Mouse (Mus musculus): ENCODE measurements around the gene Add2. TPM values are rescaled to one million over a fixed set of nuclear protein-coding genes. Genes with fewer than 3 reads are reported as not detected.

Gene Add2
- polyA plus RNA-seq, 2 experiments = 54.9 to 73.5 TPM

DNA sequence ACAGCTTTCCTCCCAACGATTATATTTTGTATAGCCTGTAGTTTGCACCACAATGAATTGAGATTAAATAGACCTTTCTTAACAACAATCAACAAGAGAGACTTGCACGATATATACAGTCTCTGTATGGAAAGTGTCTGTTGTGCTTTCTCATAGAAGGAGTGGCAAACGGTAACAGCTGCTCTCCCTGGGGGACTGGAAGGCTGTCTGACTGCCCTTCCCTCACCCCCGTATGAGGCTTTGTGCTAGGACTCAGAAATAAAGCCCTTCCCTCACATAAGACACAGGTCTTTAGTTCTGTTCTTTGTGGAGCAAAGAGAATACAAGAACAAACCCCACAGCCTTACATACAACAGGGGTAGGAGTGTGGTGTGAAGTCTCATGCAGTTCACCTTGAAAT lies 24.6 kb downstream of the Add2 start:
- TF ChIP-seq EP300 (IDR thresholded peaks at IDR 0.05; ENCODE audit: low read depth) (no peak), CTCF (IDR thresholded peaks at IDR 0.05; ENCODE audit: low read depth) (no peak)
- Histone ChIP-seq H3K4me3 (ENCODE audit: insufficient read depth in 1 of 2, low read depth in 2 of 2, low read length in 2 of 2) (no peak overlapping the region), H3K4me2 (ENCODE audit: low read depth) (no peak overlapping the region), H3K9me3 (ENCODE audit: control insufficient read depth, low read length) (no peaks in the 10 kb centered on the region), H3K36me3 (replicated peaks; ENCODE audit: control insufficient read depth, insufficient read depth, low read depth) (no peaks in the 10 kb centered on the region), H3K27ac (no peak overlapping the region), H3K9ac (replicated peaks) (no peak overlapping the region), H3K4me1 (replicated peaks; ENCODE audit: control insufficient read depth in 2 of 2, insufficient read depth in 2 of 2, low read length in 1 of 2) (peaks cover 3 to 26% of the 10 kb centered on the region in 2 experiments), H3K27me3 (ENCODE audit: control insufficient read depth, insufficient read depth, low read length) (no peaks in the 10 kb centered on the region)
- WGBS (ENCODE audit: insufficient replicate concordance) = 43% methylated on average over 4 of the region's 4 CpGs
- DNase-seq (ENCODE audit: low read depth in 3 of 3, low spot score in 3 of 3) = no peak
- ATAC-seq (ENCODE audit: insufficient read depth) = no peak

DNA sequence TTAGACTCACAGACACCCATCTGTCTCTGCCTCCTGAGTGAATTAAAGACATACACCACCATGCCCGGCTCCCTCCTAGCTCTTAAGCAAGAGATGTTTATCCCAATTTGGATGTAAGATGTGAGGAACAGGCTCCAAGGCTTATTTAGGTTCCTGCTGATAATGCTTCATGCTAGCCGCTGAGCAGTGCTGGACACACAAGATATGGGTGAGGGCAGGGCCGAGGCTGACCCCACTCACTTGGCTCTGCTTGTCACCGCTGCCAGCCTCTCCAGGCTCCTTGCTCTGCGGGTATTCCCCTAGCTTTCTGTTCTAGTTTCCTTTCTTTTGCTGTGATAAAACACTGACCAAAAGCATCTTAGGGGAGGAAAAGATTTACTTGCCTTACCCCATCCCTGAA lies 25.1 kb downstream of the Add2 start:
- TF ChIP-seq CTCF (IDR thresholded peaks at IDR 0.05; ENCODE audit: low read depth) (no peak), EP300 (IDR thresholded peaks at IDR 0.05; ENCODE audit: low read depth) (no peak)
- 29% methylated on average over 5 of the region's 5 CpGs for WGBS (ENCODE audit: insufficient replicate concordance)
- peak; percentile 71 for ATAC-seq (ENCODE audit: insufficient read depth)

DNA sequence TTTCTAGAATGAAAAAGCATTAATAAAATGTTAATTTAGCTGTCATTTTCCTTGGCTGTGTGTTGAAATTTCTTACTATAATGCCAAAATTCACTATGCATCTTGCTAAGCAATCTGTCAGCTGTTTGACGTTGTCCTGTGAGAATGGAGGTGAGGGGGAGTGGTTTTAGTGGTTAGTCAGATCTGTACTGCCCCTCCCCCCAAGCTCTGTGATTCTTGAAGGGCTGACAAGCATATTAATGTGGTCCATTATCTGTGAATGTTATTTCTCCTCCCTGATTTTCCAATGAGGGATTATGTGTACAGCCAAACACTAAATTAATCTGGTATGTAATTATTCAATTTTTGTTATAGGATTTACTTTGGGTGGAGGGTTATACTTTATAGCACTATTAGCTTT lies 30.0 kb downstream of the Add2 start:
- Histone ChIP-seq H3K9ac (replicated peaks) (no peak overlapping the region), H3K9me3 (ENCODE audit: control insufficient read depth, low read length) (no peaks in the 10 kb centered on the region), H3K27me3 (ENCODE audit: control insufficient read depth, insufficient read depth, low read length) (peaks cover 2% of the 10 kb centered on the region; the same call in 1 of the 2 replicates), H3K4me3 (ENCODE audit: insufficient read depth in 1 of 2, low read depth in 2 of 2, low read length in 2 of 2) (no peak overlapping the region), H3K27ac (no peak overlapping the region), H3K36me3 (replicated peaks; ENCODE audit: control insufficient read depth, insufficient read depth, low read depth) (no peaks in the 10 kb centered on the region), H3K4me2 (ENCODE audit: low read depth) (no peak overlapping the region), H3K4me1 (replicated peaks; ENCODE audit: control insufficient read depth in 2 of 2, insufficient read depth in 2 of 2, low read length in 1 of 2) (peaks cover 2 to 7% of the 10 kb centered on the region in 2 experiments)
- WGBS (ENCODE audit: insufficient replicate concordance) = 3% methylated on average over 1 of the region's 1 CpGs
- DNase-seq (ENCODE audit: low read depth in 3 of 3, low spot score in 3 of 3) = no peak
- no peak for TF ChIP-seq CTCF (IDR thresholded peaks at IDR 0.05; ENCODE audit: low read depth)
- TF ChIP-seq EP300 (IDR thresholded peaks at IDR 0.05; ENCODE audit: low read depth) = no peak
- ATAC-seq (ENCODE audit: insufficient read depth) = no peak

More for the DNA sequence above, 25.1 kb downstream of the Add2 start:
- Histone ChIP-seq H3K4me1 (replicated peaks; ENCODE audit: control insufficient read depth in 2 of 2, insufficient read depth in 2 of 2, low read length in 1 of 2) (peaks cover 3 to 26% of the 10 kb centered on the region in 2 experiments), H3K36me3 (replicated peaks; ENCODE audit: control insufficient read depth, insufficient read depth, low read depth) (no peaks in the 10 kb centered on the region), H3K27ac (no peak overlapping the region), H3K27me3 (ENCODE audit: control insufficient read depth, insufficient read depth, low read length) (no peaks in the 10 kb centered on the region), H3K4me2 (ENCODE audit: low read depth) (no peak overlapping the region), H3K9ac (replicated peaks) (no peak overlapping the region), H3K4me3 (ENCODE audit: insufficient read depth in 1 of 2, low read depth in 2 of 2, low read length in 2 of 2) (no peak overlapping the region), H3K9me3 (ENCODE audit: control insufficient read depth, low read length) (no peaks in the 10 kb centered on the region)
- no peak for DNase-seq (ENCODE audit: low read depth in 3 of 3, low spot score in 3 of 3)

DNA sequence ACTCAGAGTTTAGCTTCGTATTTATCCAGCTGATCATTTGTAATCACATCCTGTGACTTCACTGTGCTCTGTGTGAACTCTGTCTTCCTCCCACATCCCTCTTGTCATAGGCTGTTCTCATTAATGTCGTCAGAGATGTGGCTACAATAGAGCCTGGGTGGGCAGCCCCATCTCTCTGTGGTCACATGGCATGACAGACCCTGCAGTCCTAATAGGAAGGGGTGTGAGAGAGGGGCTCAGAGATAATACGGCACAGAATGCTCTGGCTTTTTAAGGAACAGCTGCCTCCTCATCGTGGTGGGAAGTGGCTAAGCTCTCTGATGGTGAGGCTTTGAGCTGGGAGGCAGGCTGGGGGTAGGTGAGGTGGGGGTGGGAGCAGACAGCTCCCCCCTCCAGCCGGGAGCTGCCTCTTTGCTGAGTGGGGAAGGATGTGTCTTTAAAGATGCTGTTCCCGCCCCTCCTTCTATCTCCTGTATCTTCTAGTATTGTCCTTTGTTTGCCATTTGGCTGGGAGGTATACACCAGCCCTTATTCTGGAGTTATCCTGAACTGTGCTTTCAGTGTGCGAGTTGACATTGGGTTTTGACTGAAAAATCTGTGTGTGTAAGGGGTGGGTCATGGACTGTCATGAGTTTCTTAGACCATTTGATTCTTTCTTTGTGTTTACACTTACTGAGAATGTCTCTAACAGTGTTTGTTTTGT lies 30.8 kb downstream of the Add2 start:
- no peak for DNase-seq (ENCODE audit: low read depth in 3 of 3, low spot score in 3 of 3)
- no peaks in the 10 kb centered on the region for H3K9me3 ChIP-seq (ENCODE audit: control insufficient read depth, low read length)
- no peaks in the 10 kb centered on the region for H3K36me3 ChIP-seq (replicated peaks; ENCODE audit: control insufficient read depth, insufficient read depth, low read depth)
- H3K4me3 ChIP-seq (ENCODE audit: insufficient read depth in 1 of 2, low read depth in 2 of 2, low read length in 2 of 2) = no peak overlapping the region
- H3K4me1 ChIP-seq (replicated peaks; ENCODE audit: control insufficient read depth in 2 of 2, insufficient read depth in 2 of 2, low read length in 1 of 2) = no peaks in the 10 kb centered on the region
- no peak overlapping the region for H3K9ac ChIP-seq (replicated peaks)
- TF ChIP-seq EP300 (IDR thresholded peaks at IDR 0.05; ENCODE audit: low read depth) (no peak), CTCF (IDR thresholded peaks at IDR 0.05; ENCODE audit: low read depth) (no peak)
- no peak overlapping the region for H3K4me2 ChIP-seq (ENCODE audit: low read depth)
- H3K27me3 ChIP-seq (ENCODE audit: control insufficient read depth, insufficient read depth, low read length) = peaks cover 2% of the 10 kb centered on the region; the same call in 1 of the 2 replicates
- H3K27ac ChIP-seq = no peak overlapping the region
- no peak for ATAC-seq (ENCODE audit: insufficient read depth)
- WGBS (ENCODE audit: insufficient replicate concordance) = 26% methylated on average over 7 of the region's 7 CpGs

DNA sequence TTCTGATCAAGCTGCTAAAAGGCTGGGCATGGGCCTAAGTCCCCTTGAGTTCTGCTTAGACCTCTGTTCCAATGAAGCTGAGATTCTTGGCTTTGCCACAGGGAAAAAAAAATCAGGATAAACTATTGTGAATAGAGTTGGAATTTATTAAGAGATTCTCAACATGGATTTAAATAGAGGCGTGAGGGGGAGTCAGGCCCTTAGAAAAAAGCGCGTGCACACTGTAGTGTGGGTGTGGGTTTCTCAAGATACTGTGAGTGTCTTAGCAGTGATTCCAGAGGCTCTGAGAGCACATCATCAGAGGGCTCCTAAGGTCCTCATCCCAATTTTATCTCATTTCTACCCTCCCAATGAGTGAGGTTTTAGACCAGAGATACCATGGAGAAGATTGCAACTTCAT lies 31.7 kb downstream of the Add2 start:
- TF ChIP-seq CTCF (IDR thresholded peaks at IDR 0.05; ENCODE audit: low read depth) (no peak), EP300 (IDR thresholded peaks at IDR 0.05; ENCODE audit: low read depth) (no peak)
- 88% methylated on average over 3 of the region's 3 CpGs for WGBS (ENCODE audit: insufficient replicate concordance)
- ATAC-seq (ENCODE audit: insufficient read depth) (no peak), DNase-seq (ENCODE audit: low read depth in 3 of 3, low spot score in 3 of 3) (no peak)
- Histone ChIP-seq H3K4me3 (ENCODE audit: insufficient read depth in 1 of 2, low read depth in 2 of 2, low read length in 2 of 2) (no peak overlapping the region), H3K36me3 (replicated peaks; ENCODE audit: control insufficient read depth, insufficient read depth, low read depth) (no peaks in the 10 kb centered on the region), H3K9ac (replicated peaks) (no peak overlapping the region), H3K27me3 (ENCODE audit: control insufficient read depth, insufficient read depth, low read length) (peaks cover 2% of the 10 kb centered on the region; the same call in 1 of the 2 replicates), H3K27ac (no peak overlapping the region), H3K9me3 (ENCODE audit: control insufficient read depth, low read length) (no peaks in the 10 kb centered on the region), H3K4me1 (replicated peaks; ENCODE audit: control insufficient read depth in 2 of 2, insufficient read depth in 2 of 2, low read length in 1 of 2) (no peaks in the 10 kb centered on the region), H3K4me2 (ENCODE audit: low read depth) (no peak overlapping the region)
